Mouse (Mus musculus): ENCODE data around the gene Prss30.
A peak's percentile ranks its signal among the peaks of the same experiment; 100 is the strongest.

Prss30 gene

GRCm38 (mm10) chr17:23980297-23980909 is at the start of gene Prss30:
Prss30 (minus strand) TSS chr17:23980566.
- DNase-seq: no peak

GRCm38 (mm10) chr17:24029477-24029876 is 49.1 kb upstream of the Prss30 start:
- no peak for DNase-seq

- DNase-seq: no peak
Observed at GRCm38 (mm10) chr17:24021375-24022199, 41.2 kb upstream of the Prss30 start.

GRCm38 (mm10) chr17:24020696-24021095 is 40.3 kb upstream of the Prss30 start:
- DNase-seq: no peak

GRCm38 (mm10) chr17:24015727-24016126 is 35.4 kb upstream of the Prss30 start:
- peak; percentile 29 for DNase-seq

GRCm38 (mm10) chr17:24014433-24014965 is 34.1 kb upstream of the Prss30 start:
- no peak for DNase-seq

- no peak for DNase-seq
Observed at GRCm38 (mm10) chr17:24012921-24013320, 32.6 kb upstream of the Prss30 start.

GRCm38 (mm10) chr17:24009617-24010016 is 29.3 kb upstream of the Prss30 start:
- DNase-seq: no peak

GRCm38 (mm10) chr17:24008105-24008504 is 27.7 kb upstream of the Prss30 start:
- no peak for DNase-seq

- DNase-seq: no peak
Observed at GRCm38 (mm10) chr17:24007391-24007790, 27.0 kb upstream of the Prss30 start.

GRCm38 (mm10) chr17:24006930-24007329 is 26.6 kb upstream of the Prss30 start:
- DNase-seq: no peak

- DNase-seq: no peak
Observed at GRCm38 (mm10) chr17:24005049-24005448, 24.7 kb upstream of the Prss30 start.

- DNase-seq: no peak
Observed at GRCm38 (mm10) chr17:24004071-24004665, 23.8 kb upstream of the Prss30 start.

GRCm38 (mm10) chr17:24000404-24000803 is 20.0 kb upstream of the Prss30 start:
- DNase-seq: no peak

- no peak for DNase-seq
Observed at GRCm38 (mm10) chr17:23998383-23998782, 18.0 kb upstream of the Prss30 start.

GRCm38 (mm10) chr17:23997901-23998300 is 17.5 kb upstream of the Prss30 start, which contains the start of gene Prss22:
Prss22 (minus strand) TSS chr17:23998100.
- no peak for DNase-seq

GRCm38 (mm10) chr17:23995421-23995820 is 15.1 kb upstream of the Prss30 start:
- no peak for DNase-seq

GRCm38 (mm10) chr17:23994667-23995066 is 14.3 kb upstream of the Prss30 start:
- no peak for DNase-seq

- peak; percentile 96 for DNase-seq
Observed at GRCm38 (mm10) chr17:23993559-23994428, 13.4 kb upstream of the Prss30 start.

GRCm38 (mm10) chr17:23992789-23993553 is 12.6 kb upstream of the Prss30 start:
- no peak for DNase-seq

- no peak for DNase-seq
Observed at GRCm38 (mm10) chr17:23989802-23990201, 9.4 kb upstream of the Prss30 start.

GRCm38 (mm10) chr17:23984989-23985388 is 4.6 kb upstream of the Prss30 start:
- no peak for DNase-seq
